Comparison of ENCODE assay signal across 16 mouse cellular contexts in genomic region chr2:159019921-159020534, GRCm38 (mm10).
DNase-seq lines count a peak whose midpoint lies in the region; ATAC-seq and TF ChIP-seq lines count a peak whose summit lies in the region.
"Had no signal": no experiment of that assay in that cellular context is flagged by ENCODE, and none has a peak within 500 bp of the region (broad histone marks: within the 10 kb centered on the region; RNA-seq: fewer than 3 reads in every experiment).

No protein-coding gene starts in this region.

- 66% methylated on average over 4 of the region's 4 CpGs for WGBS in midbrain, embryonic 11.5 days
- 59% methylated on average over 4 of the region's 4 CpGs for WGBS in hindbrain, embryonic 13.5 days

- H3K9me3 ChIP-seq in midbrain, embryonic 11.5 days (ENCODE audit: control insufficient read depth, low read length) = no peaks in the 10 kb centered on the region
- no peaks in the 10 kb centered on the region for H3K9me3 ChIP-seq in hindbrain, embryonic 13.5 days
- H3K9me3 ChIP-seq: embryonic facial prominence, embryonic 15.5 days; midbrain, embryonic 15.5 days had no signal

- no peak overlapping the region for H3K4me3 ChIP-seq in layer of hippocampus, adult 2 months
- no peak overlapping the region for H3K4me3 ChIP-seq in midbrain, embryonic 11.5 days (ENCODE audit: low read depth, low read length)
- no peak overlapping the region for H3K4me3 ChIP-seq in hindbrain, embryonic 13.5 days
- H3K4me3 ChIP-seq: embryonic facial prominence, embryonic 15.5 days; midbrain, embryonic 15.5 days had no signal

- H3K4me2 ChIP-seq in midbrain, embryonic 11.5 days = no peak overlapping the region
- H3K4me2 ChIP-seq in hindbrain, embryonic 13.5 days = no peak overlapping the region
- H3K4me2 ChIP-seq: embryonic facial prominence, embryonic 15.5 days; midbrain, embryonic 15.5 days had no signal

- no peaks in the 10 kb centered on the region for H3K4me1 ChIP-seq in midbrain, embryonic 11.5 days (ENCODE audit: control insufficient read depth, insufficient read depth, low read length)
- no peaks in the 10 kb centered on the region for H3K4me1 ChIP-seq in hindbrain, embryonic 13.5 days (replicated peaks)
- H3K4me1 ChIP-seq: midbrain, embryonic 15.5 days had no signal

- peak; percentile 14 to 71 for DNase-seq in layer of hippocampus, adult 2 months (ENCODE audit: low spot score in 2 of 2)
- DNase-seq in layer of hippocampus, adult 9-10 months (ENCODE audit: low spot score) = no peak
- DNase-seq in heart, adult 18-20 months = peak; percentile 16 to 46
- peak; percentile 21 for DNase-seq in heart, postnatal 4 days
- DNase-seq in right cerebral cortex, postnatal 25 days = peak; percentile 45
- DNase-seq in midbrain, embryonic 11.5 days (ENCODE audit: low spot score, missing footprints) = no peak
- DNase-seq: adrenal gland, postnatal 14 days; cerebellum, adult 18-20 months; kidney, adult 8-10 months; liver; lung, postnatal 14 days; thymus, adult 18-20 months had no signal

- peak overlapping the region; percentile 48; the same call in 1 of the 2 replicates for H3K27ac ChIP-seq in layer of hippocampus, adult 2 months
- H3K27ac ChIP-seq in midbrain, embryonic 11.5 days (ENCODE audit: low read depth, low read length) = no peak overlapping the region
- H3K27ac ChIP-seq in hindbrain, embryonic 13.5 days = no peak overlapping the region
- H3K27ac ChIP-seq: embryonic facial prominence, embryonic 15.5 days; midbrain, embryonic 15.5 days had no signal

- no peak overlapping the region for H3K9ac ChIP-seq in midbrain, embryonic 11.5 days (ENCODE audit: low read length)
- no peak overlapping the region for H3K9ac ChIP-seq in hindbrain, embryonic 13.5 days
- H3K9ac ChIP-seq: embryonic facial prominence, embryonic 15.5 days; midbrain, embryonic 15.5 days had no signal

- no peak for TF ChIP-seq CTCF in layer of hippocampus, adult 2 months (conservative IDR thresholded peaks at IDR 0.05)

- no peaks in the 10 kb centered on the region for H3K36me3 ChIP-seq in midbrain, embryonic 11.5 days (ENCODE audit: control insufficient read depth, insufficient read depth, low read length)
- no peaks in the 10 kb centered on the region for H3K36me3 ChIP-seq in hindbrain, embryonic 13.5 days
- H3K36me3 ChIP-seq: embryonic facial prominence, embryonic 15.5 days; midbrain, embryonic 15.5 days had no signal

- ATAC-seq in midbrain, embryonic 11.5 days (ENCODE audit: low FRiP score) = no peak
- ATAC-seq in hindbrain, embryonic 13.5 days (ENCODE audit: low FRiP score) = no peak
- ATAC-seq: CD4-positive, CD25-positive, alpha-beta regulatory T cell, adult 4 months; midbrain, embryonic 15.5 days had no signal

- H3K27me3 ChIP-seq in midbrain, embryonic 11.5 days (ENCODE audit: control insufficient read depth, insufficient read depth, low read length) = no peaks in the 10 kb centered on the region
- no peaks in the 10 kb centered on the region for H3K27me3 ChIP-seq in hindbrain, embryonic 13.5 days
- H3K27me3 ChIP-seq: embryonic facial prominence, embryonic 15.5 days; midbrain, embryonic 15.5 days had no signal

Comparison
In these comparisons a context has a peak if more than half of its experiments do, and no peak if none do; other contexts are left out.
1. DNase-seq: peak in layer of hippocampus, adult 2 months (2 of 2), heart, adult 18-20 months (2 of 2), heart, postnatal 4 days (single experiment) and right cerebral cortex, postnatal 25 days (single experiment); none in layer of hippocampus, adult 9-10 months (single experiment) and midbrain, embryonic 11.5 days (single experiment).